Mouse (Mus musculus) thymus, adult 2 months (tissue): ENCODE measurements around the gene Lag3. TPM values are rescaled to one million over a fixed set of nuclear protein-coding genes. Genes with fewer than 3 reads are reported as not detected.

Experiments used
- DNase-seq: peaks from one replicate; pipeline ENCODE4 v3.0.0; 2021
- H3K27ac ChIP-seq: fragments of 200-500 bp; 2 replicates; pipeline ENCODE4 v1.5.1; 2012; ENCODE audit warnings: low read length, control low read depth; ENCODE audit not compliant: control insufficient read depth, insufficient read depth
- H3K27me3 ChIP-seq: fragments of 200-500 bp; 2 replicates; pipeline ENCODE4 v1.6.1; 2012; ENCODE audit warnings: mild to moderate bottlenecking, low read length, moderate library complexity, mixed read lengths; ENCODE audit not compliant: control insufficient read depth, insufficient read depth
- H3K36me3 ChIP-seq: fragments of 200-500 bp; 2 replicates; pipeline ENCODE4 v1.6.1; 2012; ENCODE audit warnings: mild to moderate bottlenecking, low read length, moderate library complexity; ENCODE audit not compliant: control insufficient read depth, insufficient read depth
- H3K4me1 ChIP-seq: fragments of 200-500 bp; replicated peaks from 2 replicates; pipeline ENCODE4 v1.6.1; 2012; ENCODE audit warnings: low read length; ENCODE audit not compliant: control insufficient read depth, insufficient read depth
- H3K4me3 ChIP-seq: fragments of 200-500 bp; 2 replicates; pipeline ENCODE4 v1.5.1; 2012; ENCODE audit warnings: mild to moderate bottlenecking, low read length, control low read depth, moderate library complexity; ENCODE audit not compliant: control insufficient read depth, insufficient read depth
- CTCF ChIP-seq: fragments of 200-500 bp; IDR thresholded peaks from 2 replicates; pipeline ENCODE4 v1.5.1; 2012; ENCODE audit warnings: mild to moderate bottlenecking, control low read depth, low read length, moderate library complexity, borderline replicate concordance; ENCODE audit not compliant: control insufficient read depth, poor library complexity, insufficient read depth; ENCODE audit errors: extremely low read depth
- POLR2A ChIP-seq: fragments of 200-500 bp; IDR thresholded peaks from 2 replicates; pipeline ENCODE4 v1.6.1; 2012; ENCODE audit warnings: mild to moderate bottlenecking, low read length, control low read depth, moderate library complexity; ENCODE audit not compliant: control insufficient read depth, poor library complexity, insufficient read depth; ENCODE audit errors: extremely low read depth
- WGBS: fragments of 180-500 bp; shearing (Covaris S2); methylation state at CpG from one replicate; pipeline ENCODE4 v1.1.7; 2018; 5-methylcytosine and 5-hydroxymethylcytosine counted together
- polyA plus RNA-seq: library from polyadenylated mRNA; depleted of rRNA; stranded (reverse); fragments of >200 nt; gene quantifications from 2 replicates; pipeline ENCODE4 v1.2.3, GENCODE M21; 2012

Lag3 gene
- polyA plus RNA-seq, 1 experiment = 30.1 TPM

DNA sequence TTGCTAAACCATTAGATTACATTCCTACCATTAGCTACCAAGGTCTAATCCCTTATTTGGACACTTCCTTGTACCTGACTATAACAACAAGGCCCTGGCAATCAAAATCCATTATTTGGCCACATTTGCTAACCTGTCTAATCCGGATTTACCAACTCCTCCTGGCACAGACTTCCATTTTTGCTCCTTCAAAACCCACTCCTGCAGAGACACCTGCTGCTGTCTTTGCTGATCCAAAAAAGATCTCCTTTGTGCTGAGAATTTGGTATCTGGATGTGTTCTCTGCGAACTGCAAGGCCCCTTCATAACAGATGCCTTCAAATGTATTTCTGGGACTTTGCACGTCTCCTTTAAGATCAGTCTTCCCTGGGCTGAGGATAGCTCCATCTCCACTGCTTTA, 32.0 kb upstream of the Lag3 start:
- Histone ChIP-seq H3K27me3 (no peaks in the 10 kb centered on the region), H3K4me3 (no peak overlapping the region), H3K4me1 (no peaks in the 10 kb centered on the region), H3K36me3 (no peaks in the 10 kb centered on the region), H3K27ac (no peak overlapping the region)
- WGBS = 98% methylated on average over 3 of the region's 3 CpGs
- no peak for TF ChIP-seq POLR2A
- no peak for TF ChIP-seq CTCF
- DNase-seq = no peak

DNA sequence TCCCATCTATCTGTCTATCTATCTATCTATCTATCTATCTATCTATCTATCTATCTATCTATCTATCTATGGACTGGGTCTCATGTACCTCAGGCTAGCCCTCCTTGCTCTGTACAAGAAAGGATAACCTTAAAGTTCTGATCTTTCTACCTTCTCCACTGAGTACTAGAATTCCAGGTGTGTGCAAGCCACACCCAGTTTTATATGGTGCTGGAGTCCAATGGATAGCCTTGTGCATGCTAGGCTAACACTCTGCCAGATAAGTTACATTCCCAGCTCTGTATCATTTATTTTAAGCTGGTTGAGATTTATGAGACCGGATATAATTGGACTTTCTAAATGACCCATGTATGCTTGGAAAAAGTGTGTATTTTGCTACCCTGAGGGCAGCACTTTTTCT, 30.2 kb upstream of the Lag3 start:
- WGBS = 95% methylated on average over 1 of the region's 1 CpGs
- H3K27me3 ChIP-seq = no peaks in the 10 kb centered on the region
- no peak overlapping the region for H3K4me3 ChIP-seq
- H3K36me3 ChIP-seq = no peaks in the 10 kb centered on the region
- no peak overlapping the region for H3K27ac ChIP-seq
- DNase-seq = no peak
- no peaks in the 10 kb centered on the region for H3K4me1 ChIP-seq
- no peak for TF ChIP-seq CTCF
- no peak for TF ChIP-seq POLR2A

DNA sequence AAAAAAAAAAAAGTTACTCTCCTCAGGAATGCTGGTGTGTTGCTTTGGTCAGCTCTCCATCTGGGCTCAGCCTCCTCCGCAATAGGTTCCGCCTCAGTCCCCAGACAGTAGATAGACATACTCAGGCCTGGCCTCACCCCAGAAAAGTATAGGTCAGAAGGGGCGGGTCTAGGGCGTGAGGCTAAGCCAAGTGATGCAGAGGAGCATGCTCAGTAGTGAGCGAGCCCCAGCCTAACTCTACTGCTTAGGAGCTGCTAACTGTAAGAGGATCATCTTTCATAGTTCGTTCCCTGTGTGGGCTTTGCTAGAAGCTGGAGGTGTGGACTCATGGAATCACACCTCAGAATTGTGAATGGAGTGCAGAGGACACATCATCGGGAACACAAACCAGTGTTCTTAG, 27.0 kb upstream of the Lag3 start:
- no peak overlapping the region for H3K27ac ChIP-seq
- TF ChIP-seq POLR2A (no peak), CTCF (no peak)
- no peak overlapping the region for H3K4me3 ChIP-seq
- 96% methylated on average over 7 of the region's 7 CpGs for WGBS
- H3K4me1 ChIP-seq = no peaks in the 10 kb centered on the region
- H3K36me3 ChIP-seq = peaks cover 25% of the 10 kb centered on the region
- no peaks in the 10 kb centered on the region for H3K27me3 ChIP-seq
- no peak for DNase-seq

DNA sequence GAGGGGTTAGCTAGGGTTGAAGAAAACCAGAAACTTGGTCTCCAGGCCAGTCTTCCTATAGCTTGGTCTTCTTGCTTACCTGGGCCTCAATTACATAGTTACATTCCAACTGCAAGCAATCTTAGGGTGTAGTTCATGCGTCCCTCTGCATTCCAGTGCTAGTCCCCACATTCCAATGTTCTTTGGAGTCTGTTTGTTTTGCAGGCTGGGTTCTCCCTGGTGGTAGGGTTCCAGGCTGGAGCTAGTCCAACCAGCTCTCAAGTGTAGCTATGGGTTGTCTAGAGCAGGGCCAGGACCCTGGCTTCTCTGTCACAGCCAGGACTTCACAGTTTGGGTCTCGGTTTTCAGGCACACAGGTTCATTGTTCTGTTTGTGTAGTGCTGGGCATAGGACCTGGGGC, 26.0 kb upstream of the Lag3 start:
- Histone ChIP-seq H3K27me3 (no peaks in the 10 kb centered on the region), H3K27ac (no peak overlapping the region), H3K36me3 (peaks cover 25% of the 10 kb centered on the region), H3K4me1 (peaks cover 2% of the 10 kb centered on the region), H3K4me3 (no peak overlapping the region)
- 94% methylated on average over 2 of the region's 2 CpGs for WGBS
- TF ChIP-seq CTCF = no peak
- no peak for TF ChIP-seq POLR2A
- DNase-seq = no peak

DNA sequence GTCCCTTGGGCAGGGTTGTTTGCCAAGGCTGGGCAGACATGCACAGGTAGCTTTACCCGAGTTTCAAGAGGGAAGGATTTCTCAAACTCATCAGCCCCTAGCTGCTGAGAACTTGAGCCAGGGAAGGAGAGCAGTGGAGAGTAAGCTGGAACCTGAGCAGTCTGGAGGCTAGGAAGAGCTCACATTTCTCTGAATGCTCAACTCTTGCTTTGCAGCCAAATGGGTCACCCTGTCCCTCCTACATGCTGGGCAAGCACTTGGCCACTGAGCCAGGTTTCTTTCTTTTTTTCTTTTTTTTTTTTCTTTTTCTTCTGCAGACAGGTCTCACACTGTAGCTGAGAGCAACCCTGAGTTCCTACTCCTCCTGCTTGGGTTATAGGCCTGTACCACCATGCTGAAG, 25.2 kb upstream of the Lag3 start:
- Histone ChIP-seq H3K4me1 (peaks cover 8% of the 10 kb centered on the region), H3K27ac (no peak overlapping the region), H3K27me3 (no peaks in the 10 kb centered on the region), H3K36me3 (peaks cover 25% of the 10 kb centered on the region), H3K4me3 (no peak overlapping the region)
- no peak for TF ChIP-seq CTCF
- no peak for TF ChIP-seq POLR2A
- DNase-seq = no peak
- WGBS = 83% methylated on average over 1 of the region's 1 CpGs

DNA sequence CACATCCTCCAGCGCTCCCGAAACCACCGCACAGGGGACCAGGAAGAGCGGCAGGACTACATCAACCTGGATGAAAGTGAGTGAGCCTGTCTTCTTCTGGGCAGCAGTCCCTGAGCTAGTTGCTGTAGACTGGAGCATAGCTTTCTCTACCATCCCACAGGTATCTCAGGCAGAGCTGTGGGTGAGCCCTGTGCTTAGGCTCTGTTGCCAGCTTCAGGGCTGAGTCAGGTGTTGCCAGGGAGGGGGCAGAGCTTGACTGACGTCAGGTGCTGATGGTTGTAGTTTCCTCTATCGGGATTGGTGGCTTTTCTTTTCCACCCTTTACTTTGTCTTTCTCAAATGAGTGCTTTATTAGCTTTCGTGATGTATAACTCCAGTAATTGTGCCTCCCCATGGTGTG, 23.2 kb upstream of the Lag3 start:
- no peak for TF ChIP-seq POLR2A
- TF ChIP-seq CTCF = no peak
- H3K27ac ChIP-seq = no peak overlapping the region

DNA sequence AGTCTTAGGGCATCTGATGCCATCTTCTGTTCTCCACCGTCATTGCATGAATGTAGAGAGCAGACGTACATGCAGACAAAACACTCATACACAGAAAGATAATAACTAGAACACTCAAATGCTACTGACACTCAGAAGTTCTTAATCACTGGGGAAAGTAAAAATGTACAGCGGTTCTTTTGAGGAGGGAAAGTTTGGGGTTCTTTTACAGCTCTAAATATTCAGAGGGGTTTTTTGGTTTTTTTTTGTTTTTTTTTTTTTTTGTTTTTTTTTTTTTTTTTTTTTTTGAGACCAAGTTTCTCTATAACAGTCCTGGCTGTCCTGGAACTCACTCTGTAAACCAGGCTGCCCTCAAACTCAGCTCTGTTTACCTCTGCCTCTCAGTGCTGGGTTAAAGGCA, 21.6 kb upstream of the Lag3 start:
- TF ChIP-seq POLR2A = no peak
- no peak for TF ChIP-seq CTCF
- Histone ChIP-seq H3K27ac (no peak overlapping the region), H3K4me3 (no peak overlapping the region), H3K36me3 (peaks cover 25% of the 10 kb centered on the region), H3K4me1 (peaks cover 10% of the 10 kb centered on the region), H3K27me3 (no peaks in the 10 kb centered on the region)
- WGBS = 92% methylated on average over 3 of the region's 3 CpGs
- DNase-seq = no peak

More for the DNA sequence above, 23.2 kb upstream of the Lag3 start:
- Histone ChIP-seq H3K36me3 (peaks cover 25% of the 10 kb centered on the region), H3K27me3 (no peaks in the 10 kb centered on the region), H3K4me3 (no peak overlapping the region), H3K4me1 (peaks cover 10% of the 10 kb centered on the region)
- 92% methylated on average over 7 of the region's 7 CpGs for WGBS
- no peak for DNase-seq
